Mouse (Mus musculus) adrenal gland, adult 8-10 months (tissue): ENCODE data around the gene Mup12. TPM values are rescaled to one million over a fixed set of nuclear protein-coding genes. Genes with fewer than 3 reads are reported as not detected.
"Not testable (repeated sequence)": the region's sequence is repeated elsewhere in the genome, so short reads cannot be mapped to it uniquely, and the experiment has no call there.

Source experiments
- DNase-seq: peaks from one replicate; pipeline ENCODE4 v3.0.0; 2022
- total RNA-seq, 4 experiments: library from RNA; stranded (reverse); gene quantifications; 2 replicates each; pipeline ENCODE4 v1.2.4; 2022

Mup12 gene
- 1 to 10 TPM in 1 of 4 experiments, under 1 TPM in 2, not detected in 1; 0.38 to 5.9 (median 0.77) TPM for total RNA-seq

- not testable (repeated sequence) for DNase-seq
These were observed at the start of gene Mup12 for GRCm38 (mm10) chr4:60741226-60741625. Mup12 (minus strand) TSS chr4:60741326.

Other genes starting within 250 kb of the Mup12 start
- 1 to 10 TPM in 1 of 4 experiments, not detected in 3; 1.8 TPM for gene Mup1, start 239.4 kb downstream of the Mup12 start, total RNA-seq
- gene Mup10, start 159.1 kb downstream of the Mup12 start, total RNA-seq: 1 to 10 TPM in 1 of 4 experiments, under 1 TPM in 1, not detected in 2; 0.46 to 9.0 TPM
- 1 to 10 TPM in 3 of 4 experiments, not detected in 1; 2.0 to 9.4 (median 2.7) TPM for gene Mup11, start 78.9 kb downstream of the Mup12 start, total RNA-seq
- gene Mup22, start 80.1 kb upstream of the Mup12 start, total RNA-seq: 100 to 1,000 TPM in 1 of 4 experiments, 10 to 100 TPM in 2, under 1 TPM in 1; 0.92 to 355 (median 48.6) TPM